Mouse (Mus musculus): ENCODE measurements around the gene Mvb12b. TPM values are rescaled to one million over a fixed set of nuclear protein-coding genes. Genes with fewer than 3 reads are reported as not detected.

Mvb12b gene
- polyA plus RNA-seq, 2 experiments, result 6.9 to 8.3 TPM

DNA sequence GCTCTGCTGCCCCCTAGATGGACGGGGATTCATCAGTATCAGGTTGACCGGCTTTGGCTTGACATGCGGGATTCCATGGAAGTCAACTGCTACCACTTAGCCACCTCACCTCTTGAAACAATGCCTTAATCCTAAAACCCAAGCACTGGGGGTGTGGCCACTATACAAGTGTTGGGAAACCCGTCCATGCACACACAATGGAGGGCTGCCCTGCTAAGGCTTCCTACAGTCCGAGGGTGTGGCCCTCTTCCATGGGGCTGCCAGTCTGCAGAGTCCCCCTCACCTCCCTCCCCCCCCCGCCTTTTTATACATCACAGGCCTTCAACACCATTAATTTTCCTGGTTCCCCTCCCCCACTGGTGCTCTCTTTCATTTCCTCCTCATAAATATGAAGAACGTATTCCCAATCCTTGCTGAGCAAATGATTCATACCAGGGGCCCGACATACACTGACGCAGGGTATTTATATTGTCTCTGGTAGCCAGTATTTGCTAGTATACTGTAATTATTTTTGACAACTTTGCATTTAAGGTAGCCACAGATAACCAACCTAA, 51.0 kb downstream of the Mvb12b start:
- peaks cover 39 to 43% of the 10 kb centered on the region in 2 experiments for H3K4me1 ChIP-seq (replicated peaks; ENCODE audit: control insufficient read depth in 2 of 2, insufficient read depth in 2 of 2, low read length in 1 of 2)
- H3K27me3 ChIP-seq (ENCODE audit: control insufficient read depth, insufficient read depth, low read length), result no peaks in the 10 kb centered on the region
- H3K9ac ChIP-seq (replicated peaks), result no peak overlapping the region
- WGBS (ENCODE audit: insufficient replicate concordance), result 80% methylated on average over 9 of the region's 9 CpGs
- ATAC-seq (ENCODE audit: insufficient read depth) (no peak), DNase-seq (ENCODE audit: low read depth in 3 of 3, low spot score in 3 of 3) (no peak)
- no peak overlapping the region for H3K4me3 ChIP-seq (ENCODE audit: insufficient read depth in 1 of 2, low read depth in 2 of 2, low read length in 2 of 2)
- no peak overlapping the region for H3K4me2 ChIP-seq (ENCODE audit: low read depth)
- H3K27ac ChIP-seq, result no peak overlapping the region
- H3K36me3 ChIP-seq (replicated peaks; ENCODE audit: control insufficient read depth, insufficient read depth, low read depth), result no peaks in the 10 kb centered on the region
- H3K9me3 ChIP-seq (ENCODE audit: control insufficient read depth, low read length), result no peaks in the 10 kb centered on the region
- TF ChIP-seq EP300 (IDR thresholded peaks at IDR 0.05; ENCODE audit: low read depth) (no peak), CTCF (IDR thresholded peaks at IDR 0.05; ENCODE audit: low read depth) (no peak)

- H3K9ac ChIP-seq (replicated peaks), result no peak overlapping the region
- no peaks in the 10 kb centered on the region for H3K9me3 ChIP-seq (ENCODE audit: control insufficient read depth, low read length)
- H3K4me3 ChIP-seq (ENCODE audit: insufficient read depth in 1 of 2, low read depth in 2 of 2, low read length in 2 of 2), result no peak overlapping the region
- H3K4me2 ChIP-seq (ENCODE audit: low read depth), result no peak overlapping the region
- no peak overlapping the region for H3K27ac ChIP-seq
- H3K27me3 ChIP-seq (ENCODE audit: control insufficient read depth, insufficient read depth, low read length), result no peaks in the 10 kb centered on the region
- no peak for DNase-seq (ENCODE audit: low read depth in 3 of 3, low spot score in 3 of 3)
- ATAC-seq (ENCODE audit: insufficient read depth), result no peak
- 80% methylated on average over 8 of the region's 8 CpGs for WGBS (ENCODE audit: insufficient replicate concordance)
- no peaks in the 10 kb centered on the region for H3K36me3 ChIP-seq (replicated peaks; ENCODE audit: control insufficient read depth, insufficient read depth, low read depth)
- H3K4me1 ChIP-seq (replicated peaks; ENCODE audit: control insufficient read depth in 2 of 2, insufficient read depth in 2 of 2, low read length in 1 of 2), result peaks cover 22 to 26% of the 10 kb centered on the region in 2 experiments
- TF ChIP-seq EP300 (IDR thresholded peaks at IDR 0.05; ENCODE audit: low read depth) (no peak), CTCF (IDR thresholded peaks at IDR 0.05; ENCODE audit: low read depth) (no peak)
Measured at GRCm38 (mm10) chr2:33835038-33835437, 52.7 kb downstream of the Mvb12b start.

DNA sequence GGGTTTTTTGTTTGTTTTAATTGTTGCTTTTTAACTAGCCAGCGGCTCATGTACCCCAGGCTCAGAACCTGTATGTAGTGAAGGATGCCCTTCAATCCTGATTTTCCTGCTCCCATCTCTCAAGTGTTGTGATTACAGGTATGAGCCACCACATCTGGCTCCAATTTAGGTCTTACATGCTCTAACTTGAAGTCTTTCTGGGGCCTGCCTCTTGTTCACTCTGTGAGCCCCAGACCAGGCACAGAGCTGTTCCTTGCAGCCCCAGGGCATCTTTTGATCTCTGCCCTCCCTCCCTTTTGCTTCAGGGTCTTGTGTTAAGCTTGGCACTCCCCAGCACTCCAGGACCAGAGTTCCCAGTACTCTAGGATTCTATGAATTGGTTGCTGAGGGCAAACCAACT, 53.8 kb downstream of the Mvb12b start:
- Histone ChIP-seq H3K36me3 (replicated peaks; ENCODE audit: control insufficient read depth, insufficient read depth, low read depth) (no peaks in the 10 kb centered on the region; the same call in 1 of the 2 replicates), H3K9ac (replicated peaks) (no peak overlapping the region), H3K27ac (no peak overlapping the region), H3K4me3 (ENCODE audit: insufficient read depth in 1 of 2, low read depth in 2 of 2, low read length in 2 of 2) (no peak overlapping the region), H3K4me1 (replicated peaks; ENCODE audit: control insufficient read depth in 2 of 2, insufficient read depth in 2 of 2, low read length in 1 of 2) (peaks cover 12 to 15% of the 10 kb centered on the region in 2 experiments), H3K4me2 (ENCODE audit: low read depth) (no peak overlapping the region), H3K27me3 (ENCODE audit: control insufficient read depth, insufficient read depth, low read length) (no peaks in the 10 kb centered on the region), H3K9me3 (ENCODE audit: control insufficient read depth, low read length) (no peaks in the 10 kb centered on the region)
- DNase-seq (ENCODE audit: low read depth in 3 of 3, low spot score in 3 of 3) (no peak), ATAC-seq (ENCODE audit: insufficient read depth) (no peak)
- 90% methylated on average over 1 of the region's 1 CpGs for WGBS (ENCODE audit: insufficient replicate concordance)
- TF ChIP-seq CTCF (IDR thresholded peaks at IDR 0.05; ENCODE audit: low read depth), result no peak
- no peak for TF ChIP-seq EP300 (IDR thresholded peaks at IDR 0.05; ENCODE audit: low read depth)

GRCm38 (mm10) chr2:33829870-33830269, 57.9 kb downstream of the Mvb12b start:
- TF ChIP-seq EP300 (IDR thresholded peaks at IDR 0.05; ENCODE audit: low read depth), result no peak
- TF ChIP-seq CTCF (IDR thresholded peaks at IDR 0.05; ENCODE audit: low read depth), result no peak
- H3K4me2 ChIP-seq (ENCODE audit: low read depth), result no peak overlapping the region
- H3K9me3 ChIP-seq (ENCODE audit: control insufficient read depth, low read length), result no peaks in the 10 kb centered on the region
- H3K27me3 ChIP-seq (ENCODE audit: control insufficient read depth, insufficient read depth, low read length), result no peaks in the 10 kb centered on the region
- no peak overlapping the region for H3K27ac ChIP-seq
- H3K36me3 ChIP-seq (replicated peaks; ENCODE audit: control insufficient read depth, insufficient read depth, low read depth), result no peaks in the 10 kb centered on the region; the same call in none of the 2 replicates
- DNase-seq (ENCODE audit: low read depth in 3 of 3, low spot score in 3 of 3), result no peak
- no peak overlapping the region for H3K9ac ChIP-seq (replicated peaks)
- no peak overlapping the region for H3K4me3 ChIP-seq (ENCODE audit: insufficient read depth in 1 of 2, low read depth in 2 of 2, low read length in 2 of 2)
- H3K4me1 ChIP-seq (replicated peaks; ENCODE audit: control insufficient read depth in 2 of 2, insufficient read depth in 2 of 2, low read length in 1 of 2), result no peaks in the 10 kb centered on the region; a peak in 2 of 4 replicates
- no peak for ATAC-seq (ENCODE audit: insufficient read depth)
- WGBS (ENCODE audit: insufficient replicate concordance), result 92% methylated on average over 2 of the region's 2 CpGs

DNA sequence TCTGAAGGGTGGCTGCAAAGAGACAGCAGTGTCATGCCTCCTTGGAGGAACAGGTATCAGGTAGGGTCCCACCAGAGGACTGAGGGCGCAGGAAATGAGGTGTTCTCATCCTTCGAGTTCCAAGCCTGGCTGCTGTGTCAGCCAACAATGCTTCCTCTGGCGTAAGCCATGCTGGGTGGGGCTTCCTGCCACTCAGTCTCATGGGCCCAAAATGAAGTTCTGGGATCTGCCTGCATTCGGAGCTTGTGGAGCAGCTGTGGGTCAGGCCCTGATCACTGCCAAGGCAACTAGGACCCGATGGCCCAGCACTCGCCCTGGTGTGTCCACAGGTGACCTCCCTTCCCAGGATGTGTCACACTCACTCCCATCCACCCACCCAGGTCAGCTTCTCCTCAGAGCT, 61.0 kb downstream of the Mvb12b start:
- Histone ChIP-seq H3K27me3 (ENCODE audit: control insufficient read depth, insufficient read depth, low read length) (no peaks in the 10 kb centered on the region), H3K4me3 (ENCODE audit: insufficient read depth in 1 of 2, low read depth in 2 of 2, low read length in 2 of 2) (no peak overlapping the region), H3K36me3 (replicated peaks; ENCODE audit: control insufficient read depth, insufficient read depth, low read depth) (no peaks in the 10 kb centered on the region; the same call in none of the 2 replicates), H3K4me2 (ENCODE audit: low read depth) (no peak overlapping the region), H3K9me3 (ENCODE audit: control insufficient read depth, low read length) (no peaks in the 10 kb centered on the region), H3K4me1 (replicated peaks; ENCODE audit: control insufficient read depth in 2 of 2, insufficient read depth in 2 of 2, low read length in 1 of 2) (no peaks in the 10 kb centered on the region; a peak in 3 of 4 replicates), H3K27ac (no peak overlapping the region), H3K9ac (replicated peaks) (no peak overlapping the region)
- 82% methylated on average over 6 of the region's 6 CpGs for WGBS (ENCODE audit: insufficient replicate concordance)
- TF ChIP-seq CTCF (IDR thresholded peaks at IDR 0.05; ENCODE audit: low read depth) (no peak), EP300 (IDR thresholded peaks at IDR 0.05; ENCODE audit: low read depth) (no peak)
- no peak for ATAC-seq (ENCODE audit: insufficient read depth)
- DNase-seq (ENCODE audit: low read depth in 3 of 3, low spot score in 3 of 3), result no peak
